Mouse (Mus musculus) forebrain, embryonic 10.5 days (tissue): ENCODE data around the gene I0C0044D17Rik. TPM values are rescaled to one million over a fixed set of nuclear protein-coding genes. Genes with fewer than 3 reads are reported as not detected.
"Not testable (repeated sequence)": the region's sequence is repeated elsewhere in the genome, so short reads cannot be mapped to it uniquely, and the experiment has no call there.

ENCODE experiments used
- DNase-seq: peaks from one replicate; pipeline ENCODE4 v3.0.0-alpha.2; 2017; ENCODE audit warnings: low spot score; ENCODE audit errors: extremely low spot score
- H3K27ac ChIP-seq: fragments of 300-500 bp; sonication (generic); 2 replicates; pipeline ENCODE4 v1.5.1; 2016; ENCODE audit warnings: mild to moderate bottlenecking
- H3K27me3 ChIP-seq: fragments of 300-500 bp; sonication (generic); 2 replicates; pipeline ENCODE4 v1.6.1; 2016; ENCODE audit warnings: mild to moderate bottlenecking; ENCODE audit not compliant: poor library complexity, severe bottlenecking
- H3K36me3 ChIP-seq: fragments of 300-500 bp; sonication (generic); replicated peaks from 2 replicates; pipeline ENCODE4 v1.6.1; 2016; ENCODE audit warnings: mild to moderate bottlenecking, moderate library complexity
- H3K4me1 ChIP-seq: fragments of 300-500 bp; sonication (generic); 2 replicates; pipeline ENCODE4 v1.6.1; 2016
- H3K4me3 ChIP-seq: fragments of 300-500 bp; sonication (generic); 2 replicates; pipeline ENCODE4 v1.5.1; 2016; ENCODE audit warnings: mild to moderate bottlenecking, moderate library complexity
- H3K9me3 ChIP-seq: fragments of 300-500 bp; sonication (generic); 2 replicates; pipeline ENCODE4 v1.6.1; 2016; ENCODE audit warnings: mild to moderate bottlenecking, moderate library complexity
- WGBS: fragments of 180-500 bp; shearing (Covaris S2); methylation state at CpG from one replicate; pipeline ENCODE4 v1.1.7; 2016; 5-methylcytosine and 5-hydroxymethylcytosine counted together
- polyA plus RNA-seq: library from polyadenylated mRNA; unstranded; fragments of >200 nt; fragmentation: Nextera tagmentation; extraction: Ambion mirVana; gene quantifications from 2 replicates; pipeline ENCODE4 v1.2.1, GENCODE M21; 2016

Gene I0C0044D17Rik
- polyA plus RNA-seq, 1 experiment from 2014 or later, result not detected

DNA sequence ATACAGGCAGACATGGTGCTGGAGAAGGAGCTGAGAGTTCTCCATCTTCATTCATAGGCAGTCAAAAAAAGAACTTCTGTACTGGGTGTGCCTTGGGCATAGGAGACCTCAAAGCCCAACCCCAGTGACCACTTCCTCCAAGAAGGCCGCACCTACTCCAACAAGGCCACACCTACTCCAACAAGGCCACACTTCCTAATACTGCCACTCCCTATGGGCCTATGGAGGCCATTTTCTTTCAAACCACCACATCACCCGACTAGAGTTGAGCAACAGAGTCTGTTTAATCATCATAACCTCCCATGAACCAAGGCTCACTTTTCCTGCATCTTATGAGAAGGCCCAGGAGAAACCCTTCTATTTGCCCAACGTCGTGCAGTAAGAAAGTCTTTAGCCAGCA is 21.6 kb upstream of the I0C0044D17Rik start:
- no peaks in the 10 kb centered on the region for H3K9me3 ChIP-seq
- no peaks in the 10 kb centered on the region for H3K36me3 ChIP-seq
- 91% methylated on average over 4 of the region's 4 CpGs for WGBS
- peaks cover 26% of the 10 kb centered on the region for H3K4me1 ChIP-seq
- H3K27ac ChIP-seq, result no peak overlapping the region
- H3K4me3 ChIP-seq, result no peak overlapping the region
- DNase-seq, result no peak
- peaks cover 31% of the 10 kb centered on the region for H3K27me3 ChIP-seq

DNA sequence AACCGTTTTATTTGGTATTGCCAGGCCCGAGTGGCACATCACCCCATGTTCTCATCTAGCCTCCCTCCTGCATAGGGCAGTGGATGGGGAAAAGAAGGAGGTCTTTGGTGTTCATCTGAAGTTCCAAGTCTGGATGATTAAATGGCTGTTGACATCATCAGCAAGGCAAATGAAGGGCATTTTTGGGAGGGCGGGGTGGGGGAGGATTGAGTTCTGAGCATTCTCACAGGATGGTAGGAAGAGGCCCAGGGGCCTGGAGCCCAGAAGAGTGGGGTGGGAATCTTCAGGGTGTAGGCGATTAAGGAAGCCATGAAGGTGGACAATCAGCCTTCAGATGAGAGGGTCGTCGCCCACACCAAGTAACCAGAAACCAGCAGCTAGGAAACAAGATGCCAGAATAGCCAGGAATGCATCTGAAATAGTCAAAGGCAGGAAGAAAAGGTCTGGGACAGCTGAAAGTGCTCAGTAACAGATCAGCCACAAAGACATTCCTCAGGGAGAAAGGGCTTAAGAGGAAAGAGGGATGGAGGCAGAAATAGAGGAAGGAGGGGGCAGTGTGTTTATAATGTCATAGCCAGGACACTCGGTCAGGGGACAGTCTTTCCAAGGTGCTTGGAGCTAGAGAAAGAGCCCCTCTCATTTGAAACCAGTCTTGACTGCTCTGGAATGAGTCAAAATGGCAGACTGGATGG is 20.4 kb upstream of the I0C0044D17Rik start:
- peaks cover 29% of the 10 kb centered on the region for H3K4me1 ChIP-seq
- peaks cover 31% of the 10 kb centered on the region for H3K27me3 ChIP-seq
- H3K4me3 ChIP-seq, result no peak overlapping the region
- no peaks in the 10 kb centered on the region for H3K36me3 ChIP-seq
- WGBS, result 79% methylated on average over 7 of the region's 7 CpGs
- H3K9me3 ChIP-seq, result no peaks in the 10 kb centered on the region
- no peak overlapping the region for H3K27ac ChIP-seq
- no peak for DNase-seq

DNA sequence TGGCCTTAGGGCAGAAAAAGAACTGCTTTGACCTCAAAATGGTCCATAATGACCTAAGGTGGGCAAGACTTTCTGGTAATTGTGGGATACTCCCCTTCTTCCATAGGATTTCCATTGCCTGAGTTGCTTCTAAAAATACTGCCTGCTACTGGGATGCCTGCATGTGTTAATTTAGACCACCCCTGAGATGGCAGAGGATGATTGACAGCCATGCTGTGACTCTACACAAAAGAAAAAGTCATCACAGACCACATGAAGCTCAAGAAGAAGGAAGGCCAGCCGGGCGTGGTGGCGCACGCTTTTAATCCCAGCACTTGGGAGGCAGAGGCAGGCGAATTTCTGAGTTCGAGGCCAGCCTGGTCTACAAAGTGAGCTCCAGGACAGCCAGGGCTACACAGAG is 17.6 kb upstream of the I0C0044D17Rik start:
- not testable (repeated sequence) for H3K36me3 ChIP-seq, H3K4me3 ChIP-seq, H3K27ac ChIP-seq, H3K9me3 ChIP-seq, DNase-seq
- peaks cover 57% of the 10 kb centered on the region for H3K27me3 ChIP-seq
- 89% methylated on average over 6 of the region's 6 CpGs for WGBS
- H3K4me1 ChIP-seq, result peaks cover 21% of the 10 kb centered on the region

DNA sequence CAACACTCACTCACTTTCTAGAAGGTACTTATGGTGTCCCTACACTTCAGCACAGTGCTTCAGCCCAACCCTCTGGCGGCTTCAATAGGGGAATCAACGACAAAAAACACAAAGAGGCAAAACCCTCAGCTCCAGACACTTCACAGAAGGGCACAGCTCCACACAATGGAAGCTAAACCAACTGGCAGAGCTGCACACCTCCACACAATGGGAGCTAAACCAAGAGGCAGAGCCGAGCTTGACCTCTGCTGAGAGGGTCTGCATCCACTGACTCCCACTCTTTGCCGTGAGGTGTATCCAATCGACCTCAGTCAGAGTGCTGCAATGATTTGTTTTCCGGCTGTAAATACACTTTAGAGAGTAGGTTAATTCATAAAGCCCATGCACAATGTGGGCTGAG is 16.9 kb upstream of the I0C0044D17Rik start:
- 40% methylated on average over 6 of the region's 6 CpGs for WGBS
- peaks cover 14% of the 10 kb centered on the region for H3K4me1 ChIP-seq
- H3K4me3 ChIP-seq, result no peak overlapping the region
- peak; percentile 32 for DNase-seq
- no peaks in the 10 kb centered on the region for H3K9me3 ChIP-seq
- peak overlapping the region; percentile 72 for H3K27ac ChIP-seq
- H3K36me3 ChIP-seq, result no peaks in the 10 kb centered on the region
- peaks cover 65% of the 10 kb centered on the region for H3K27me3 ChIP-seq

DNA sequence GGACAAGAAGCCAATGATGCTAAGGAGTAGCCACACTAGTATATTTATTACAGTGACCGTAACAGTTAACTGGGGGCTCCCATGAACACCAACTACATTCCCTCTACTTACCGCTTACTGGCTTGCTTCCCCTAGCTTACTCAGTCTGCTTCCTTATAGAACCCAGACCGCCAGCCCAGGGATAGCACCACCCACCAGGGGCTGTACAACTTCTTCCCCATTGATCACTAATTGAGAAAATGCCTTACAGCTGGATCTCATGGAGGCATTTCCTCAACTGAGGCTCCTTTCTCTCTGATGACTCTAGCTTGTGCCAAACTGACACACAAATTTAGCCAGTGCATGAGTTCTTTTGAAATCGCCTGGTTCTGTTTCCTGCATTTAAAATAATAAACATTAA is 15.3 kb upstream of the I0C0044D17Rik start:
- H3K9me3 ChIP-seq, result no peaks in the 10 kb centered on the region
- no peak for DNase-seq

DNA sequence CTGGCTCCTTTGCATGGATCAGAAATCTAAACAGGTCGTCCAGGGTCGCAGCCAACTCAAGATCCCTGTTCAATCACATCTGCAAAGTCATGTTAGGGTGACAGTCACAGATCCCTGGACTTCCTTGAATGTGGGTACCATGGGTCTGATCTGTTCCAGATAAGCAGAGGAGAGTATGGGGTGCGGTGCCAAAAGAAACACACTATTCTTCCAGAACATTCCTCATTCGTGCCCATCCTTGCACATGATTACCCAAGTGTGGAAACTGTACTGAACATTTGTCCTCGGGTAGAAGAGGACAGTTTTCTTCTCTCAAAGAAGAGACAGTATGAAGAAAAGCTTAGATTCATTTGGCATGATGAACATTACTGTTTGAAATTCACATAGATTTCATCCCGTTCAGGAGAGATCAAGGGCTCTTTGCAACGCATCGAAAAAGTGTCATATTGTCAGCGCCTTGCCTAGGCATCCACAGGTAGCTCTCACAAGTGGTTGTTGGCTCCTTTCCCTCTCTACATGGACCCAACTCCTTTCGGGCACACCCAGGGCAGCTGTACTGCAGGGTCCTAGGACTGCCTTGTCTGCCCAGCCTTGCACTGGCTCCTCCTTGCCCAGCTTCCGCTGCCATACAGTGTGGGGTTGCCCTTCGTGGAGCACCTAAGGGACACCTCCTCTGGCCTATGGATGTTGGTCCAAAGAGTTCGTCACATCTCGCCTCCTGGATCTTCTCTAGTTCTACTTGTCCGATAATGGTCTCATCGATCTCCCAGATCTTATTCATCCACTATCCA is 14.3 kb upstream of the I0C0044D17Rik start:
- DNase-seq, result no peak
- H3K27ac ChIP-seq, result no peak overlapping the region
- 91% methylated on average over 16 of the region's 16 CpGs for WGBS

More for the DNA sequence above, 15.3 kb upstream of the I0C0044D17Rik start:
- Histone ChIP-seq H3K27me3 (peaks cover 62% of the 10 kb centered on the region), H3K4me1 (peaks cover 16% of the 10 kb centered on the region), H3K36me3 (no peaks in the 10 kb centered on the region), H3K27ac (no peak overlapping the region), H3K4me3 (no peak overlapping the region)
- WGBS, result 80% methylated on average over 4 of the region's 4 CpGs

DNA sequence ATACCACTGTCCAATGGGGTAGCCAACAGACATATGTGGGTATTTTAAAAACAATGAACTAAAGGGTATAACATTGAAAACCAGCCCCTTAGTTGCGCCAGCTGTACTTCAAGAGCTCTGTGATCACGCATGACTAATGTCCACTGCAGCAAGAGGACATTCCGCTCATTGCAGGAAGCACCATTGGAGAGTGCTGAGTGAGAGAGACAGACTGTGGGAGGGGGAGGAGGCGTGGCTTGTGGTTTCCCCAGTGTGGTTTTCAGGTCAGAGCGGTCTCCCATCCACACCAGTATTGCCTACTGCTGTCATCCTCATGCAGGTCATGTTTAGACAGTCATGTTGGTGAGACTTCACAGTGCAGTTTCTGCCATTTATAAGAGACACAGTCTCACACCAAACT is 12.9 kb upstream of the I0C0044D17Rik start:
- Histone ChIP-seq H3K27ac (no peak overlapping the region), H3K4me1 (peaks cover 19% of the 10 kb centered on the region), H3K36me3 (no peaks in the 10 kb centered on the region), H3K4me3 (no peak overlapping the region), H3K27me3 (peaks cover 53% of the 10 kb centered on the region), H3K9me3 (no peaks in the 10 kb centered on the region)
- no peak for DNase-seq
- WGBS, result 61% methylated on average over 5 of the region's 5 CpGs

More for the DNA sequence above, 14.3 kb upstream of the I0C0044D17Rik start:
- H3K4me1 ChIP-seq, result peaks cover 16% of the 10 kb centered on the region
- H3K27me3 ChIP-seq, result peaks cover 60% of the 10 kb centered on the region
- H3K9me3 ChIP-seq, result no peaks in the 10 kb centered on the region
- H3K4me3 ChIP-seq, result no peak overlapping the region
- no peaks in the 10 kb centered on the region for H3K36me3 ChIP-seq

DNA sequence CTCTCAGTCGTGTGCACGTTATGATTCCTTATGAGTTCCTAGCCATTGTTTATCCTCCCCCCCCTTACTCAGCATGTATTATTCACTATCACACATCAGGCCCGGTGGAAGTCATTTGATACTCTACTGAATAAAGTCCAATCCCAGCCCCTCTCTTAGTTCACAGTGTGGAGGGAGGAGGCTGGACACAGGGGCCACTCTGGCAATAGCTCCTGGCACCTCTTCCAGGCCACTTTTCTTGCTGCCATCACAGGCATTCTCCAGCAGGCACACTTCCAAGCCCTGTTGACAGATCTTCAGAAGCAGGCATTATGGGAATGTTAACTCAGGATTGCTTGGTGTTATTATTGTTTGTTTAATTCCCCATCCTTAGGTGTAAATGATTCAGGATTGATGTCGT is 11.1 kb upstream of the I0C0044D17Rik start:
- DNase-seq, result no peak
- Histone ChIP-seq H3K36me3 (no peaks in the 10 kb centered on the region), H3K27ac (no peak overlapping the region), H3K4me3 (no peak overlapping the region), H3K4me1 (0 out of 2 replicates have a peak, but pooled peaks cover 5% of the 10 kb centered on the region), H3K27me3 (peaks cover 53% of the 10 kb centered on the region), H3K9me3 (no peaks in the 10 kb centered on the region)
- WGBS, result 80% methylated on average over 4 of the region's 4 CpGs

DNA sequence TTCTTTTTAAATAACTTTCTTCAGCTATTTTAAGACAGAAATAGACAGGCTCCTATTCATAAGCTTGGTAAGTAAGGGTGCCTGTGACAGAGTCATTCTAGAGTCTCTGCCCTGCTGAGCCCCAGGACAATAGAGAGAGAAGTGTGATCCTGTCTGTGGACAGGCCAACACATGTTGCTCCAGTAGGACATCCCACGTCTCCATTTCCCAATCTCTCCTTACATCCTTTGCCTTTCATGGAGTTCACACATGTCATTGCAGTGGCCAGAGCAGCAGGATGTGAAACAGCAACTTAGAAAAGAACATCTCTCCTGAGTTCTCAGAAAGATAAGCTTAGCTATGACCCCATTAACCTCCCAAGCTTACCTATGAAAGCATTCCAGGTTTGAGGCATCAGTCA is 8.1 kb upstream of the I0C0044D17Rik start:
- no peak overlapping the region for H3K27ac ChIP-seq
- H3K4me3 ChIP-seq, result no peak overlapping the region
- 77% methylated on average over 1 of the region's 1 CpGs for WGBS
- H3K36me3 ChIP-seq, result no peaks in the 10 kb centered on the region
- H3K27me3 ChIP-seq, result peaks cover 31% of the 10 kb centered on the region
- 0 out of 2 replicates have a peak, but pooled peaks cover 5% of the 10 kb centered on the region for H3K4me1 ChIP-seq
- H3K9me3 ChIP-seq, result no peaks in the 10 kb centered on the region
- DNase-seq, result no peak

DNA sequence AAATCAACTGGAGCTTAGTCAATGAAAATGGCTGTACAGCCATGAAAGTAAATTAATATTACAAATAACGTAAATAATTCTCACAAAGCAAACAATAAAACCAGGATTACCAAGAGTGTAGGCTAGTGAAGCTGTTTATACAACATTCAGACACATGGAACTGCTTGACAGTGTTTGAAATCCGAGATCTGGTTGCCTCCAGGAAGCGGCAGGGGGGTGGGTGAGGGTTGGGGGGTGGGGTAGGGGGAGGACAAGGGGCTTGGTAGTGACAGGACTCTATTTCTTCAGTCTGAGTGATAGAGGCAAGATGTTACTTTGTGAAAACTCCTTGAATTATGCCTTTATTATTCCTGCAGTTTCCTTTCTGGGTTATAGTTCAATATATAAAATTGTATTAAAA is 3.1 kb upstream of the I0C0044D17Rik start:
- Histone ChIP-seq H3K9me3 (no peaks in the 10 kb centered on the region), H3K36me3 (no peaks in the 10 kb centered on the region), H3K4me1 (peaks cover 6% of the 10 kb centered on the region), H3K27ac (no peak overlapping the region), H3K27me3 (no peaks in the 10 kb centered on the region), H3K4me3 (no peak overlapping the region)
- DNase-seq, result no peak
- WGBS, result 46% methylated on average over 3 of the region's 3 CpGs

DNA sequence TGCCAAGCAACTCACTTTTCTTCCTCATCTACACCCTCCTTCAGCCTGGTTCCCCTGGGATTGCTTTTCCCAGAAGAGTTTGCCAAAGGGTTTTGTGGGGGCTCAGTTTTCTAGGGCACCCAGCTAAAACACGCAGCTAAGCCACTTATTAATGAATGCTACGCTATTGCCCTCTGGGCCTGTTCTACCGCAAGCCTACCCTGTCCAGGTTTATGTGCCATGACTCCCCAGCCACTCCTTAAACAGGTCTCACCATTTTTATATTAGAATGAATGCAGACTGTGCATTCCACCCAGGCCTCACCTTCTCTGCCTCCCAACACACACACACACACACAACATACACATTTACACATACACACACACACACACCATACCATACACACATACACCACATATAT is 593 bp downstream of the I0C0044D17Rik start:
- H3K27ac ChIP-seq, result no peak overlapping the region
- no peak overlapping the region for H3K4me3 ChIP-seq
- peaks cover 8% of the 10 kb centered on the region for H3K4me1 ChIP-seq
- no peak for DNase-seq
- H3K9me3 ChIP-seq, result no peaks in the 10 kb centered on the region
- 83% methylated on average over 3 of the region's 3 CpGs for WGBS
- H3K27me3 ChIP-seq, result peaks cover 26% of the 10 kb centered on the region
- no peaks in the 10 kb centered on the region for H3K36me3 ChIP-seq

DNA sequence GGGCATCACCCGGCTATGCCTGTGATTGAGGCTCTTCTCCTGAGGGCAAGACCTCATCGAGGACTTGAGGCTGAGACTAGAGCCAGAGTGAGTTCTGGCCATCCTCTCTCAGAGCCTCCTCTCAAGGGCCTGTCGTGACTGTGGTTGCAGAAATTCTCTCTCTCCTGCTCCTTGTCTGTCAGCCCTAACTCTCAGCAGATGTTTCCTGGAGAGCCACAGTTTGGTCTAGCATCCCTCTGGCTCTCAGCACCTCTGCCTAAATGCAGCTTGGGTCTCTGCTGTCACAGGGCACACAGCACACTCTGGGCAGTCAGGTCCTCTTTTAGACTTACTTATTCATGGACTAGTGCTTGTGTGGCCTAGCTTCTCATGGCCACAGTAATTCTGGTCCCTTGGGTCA is 1.2 kb downstream of the I0C0044D17Rik start:
- H3K4me1 ChIP-seq, result peaks cover 14% of the 10 kb centered on the region
- no peak overlapping the region for H3K27ac ChIP-seq
- DNase-seq, result no peak
- H3K36me3 ChIP-seq, result no peaks in the 10 kb centered on the region
- H3K27me3 ChIP-seq, result peaks cover 32% of the 10 kb centered on the region
- 64% methylated on average over 3 of the region's 3 CpGs for WGBS
- H3K9me3 ChIP-seq, result no peaks in the 10 kb centered on the region
- no peak overlapping the region for H3K4me3 ChIP-seq

DNA sequence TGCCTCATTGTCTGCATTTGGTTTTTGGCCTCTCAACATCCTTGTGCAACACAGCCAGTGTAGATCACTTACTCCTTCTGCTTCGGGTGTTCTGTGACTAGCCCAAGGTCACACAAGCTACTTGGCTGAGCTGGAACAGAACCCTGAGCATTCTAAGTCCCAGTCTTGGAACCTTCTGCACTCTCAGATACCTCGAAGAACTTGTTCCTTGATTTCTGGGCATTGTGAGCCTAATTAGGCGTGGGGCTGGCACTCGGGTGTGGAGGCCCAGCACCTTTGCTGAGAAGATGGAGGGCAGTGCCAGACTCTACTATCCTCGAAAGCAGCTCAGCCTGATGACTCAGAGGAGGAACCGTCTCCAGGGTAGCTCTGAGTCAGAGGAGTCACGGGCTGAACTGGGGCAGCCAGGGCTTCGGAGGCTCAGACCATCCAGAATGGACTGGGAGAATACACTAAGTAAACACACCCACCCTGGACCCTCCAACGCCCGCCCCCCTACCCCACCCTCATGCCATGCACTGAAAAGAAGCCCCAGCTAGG is 4.4 kb downstream of the I0C0044D17Rik start:
- Histone ChIP-seq H3K4me1 (peaks cover 32% of the 10 kb centered on the region), H3K36me3 (no peaks in the 10 kb centered on the region), H3K9me3 (no peaks in the 10 kb centered on the region), H3K27me3 (peaks cover 63% of the 10 kb centered on the region), H3K27ac (no peak overlapping the region), H3K4me3 (no peak overlapping the region)
- no peak for DNase-seq
- WGBS, result 80% methylated on average over 10 of the region's 10 CpGs
